Mouse (Mus musculus): ENCODE measurements around the gene Edrf1. TPM values are rescaled to one million over a fixed set of nuclear protein-coding genes. Genes with fewer than 3 reads are reported as not detected.

The Edrf1 gene
- polyA plus RNA-seq, 1 experiment: 5.5 TPM

DNA sequence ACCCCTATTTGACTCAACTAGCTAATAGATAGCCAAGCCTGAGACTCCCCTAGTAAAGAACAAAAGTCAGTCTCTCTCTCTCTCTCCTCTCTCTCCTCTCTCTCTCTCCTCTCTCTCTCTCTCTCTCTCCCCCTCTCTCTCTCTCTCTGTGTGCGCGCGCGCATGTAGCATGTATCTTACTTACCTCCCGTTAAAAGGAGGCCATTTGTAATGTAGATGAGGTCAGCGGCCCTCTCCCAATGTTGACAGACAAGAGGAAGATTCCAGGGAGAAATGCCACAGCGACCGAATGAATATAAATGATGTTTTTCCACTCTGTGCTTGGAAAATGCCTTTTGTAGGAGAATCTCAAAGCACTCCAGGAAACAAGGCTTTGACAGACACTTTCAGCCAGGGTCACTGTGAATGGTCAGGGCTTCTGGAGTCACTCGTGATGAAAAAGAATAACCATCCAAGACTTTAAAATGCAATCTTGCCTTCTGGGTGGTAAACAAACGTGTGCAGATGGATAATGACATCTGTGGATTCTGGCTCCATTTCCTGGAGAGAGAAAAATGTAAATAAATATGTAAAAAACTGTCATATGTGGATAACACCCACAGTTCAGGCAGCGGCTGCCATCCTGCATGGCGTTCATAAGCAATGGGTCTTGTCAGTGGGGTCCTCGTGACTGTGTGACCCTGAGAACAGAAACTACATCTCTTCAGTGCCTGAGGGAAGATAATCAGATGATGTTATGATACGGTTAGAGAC, 10.0 kb upstream of the Edrf1 start:
- no peak for TF ChIP-seq CTCF (IDR thresholded peaks at IDR 0.05; ENCODE audit: extremely low read depth, insufficient read length, insufficient replicate concordance, low read depth, low read length)
- TF ChIP-seq POLR2A (IDR thresholded peaks at IDR 0.05; ENCODE audit: low read depth, low read length): no peak
- Histone ChIP-seq H3K36me3 (ENCODE audit: control insufficient read depth, insufficient read depth, low read length) (no peaks in the 10 kb centered on the region), H3K27me3 (ENCODE audit: control insufficient read depth, insufficient read depth, low read length) (no peaks in the 10 kb centered on the region), H3K4me3 (ENCODE audit: low read depth, low read length) (no peak overlapping the region), H3K4me1 (ENCODE audit: control insufficient read depth, insufficient read depth, insufficient read length, low read length) (no peaks in the 10 kb centered on the region), H3K27ac (ENCODE audit: insufficient read depth, low read depth, low read length) (no peak overlapping the region)
- 60% methylated on average over 14 of the region's 14 CpGs for WGBS

DNA sequence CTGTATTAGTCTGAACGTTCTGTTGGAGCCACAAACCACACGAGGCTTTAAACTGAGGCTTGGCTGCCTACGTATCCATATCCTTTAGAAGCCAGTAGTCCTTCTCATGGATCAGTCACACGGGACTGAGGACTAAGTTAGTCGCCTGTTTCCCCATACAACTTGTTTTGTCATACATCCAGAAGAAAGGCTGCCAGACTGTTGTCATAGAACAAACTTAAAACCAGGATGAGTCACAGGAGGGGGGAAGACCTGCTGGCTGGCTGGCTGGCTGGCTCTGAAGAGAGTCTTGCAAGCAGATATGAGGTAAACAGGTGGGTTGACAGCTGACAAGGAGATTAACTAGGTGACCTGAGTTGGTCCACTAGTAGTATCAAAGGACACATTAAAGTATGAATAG, 6.5 kb upstream of the Edrf1 start:
- Histone ChIP-seq H3K4me1 (ENCODE audit: control insufficient read depth, insufficient read depth, insufficient read length, low read length) (no peaks in the 10 kb centered on the region), H3K27ac (ENCODE audit: insufficient read depth, low read depth, low read length) (no peak overlapping the region)
- 75% methylated on average over 5 of the region's 5 CpGs for WGBS

DNA sequence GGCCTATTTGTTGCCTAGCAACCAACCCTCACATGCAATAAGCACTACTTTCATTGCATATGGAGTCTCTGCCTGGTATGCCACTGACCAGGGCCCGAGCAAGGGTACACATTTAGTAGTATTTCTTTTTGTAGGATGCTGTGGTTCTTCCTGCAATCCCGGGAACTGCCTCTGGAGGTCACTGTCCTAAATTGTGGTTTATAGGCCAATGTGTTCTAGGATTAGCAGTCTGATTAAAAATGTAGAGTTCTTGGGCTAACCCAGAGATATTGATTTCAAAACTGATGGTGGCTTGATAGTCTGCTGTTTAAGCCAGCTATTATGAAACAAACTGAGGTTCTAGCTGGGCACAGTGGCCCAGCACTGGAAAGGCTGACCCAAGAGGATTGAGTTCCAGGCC, 4.9 kb upstream of the Edrf1 start:
- WGBS: 7% methylated on average over 2 of the region's 2 CpGs
- Histone ChIP-seq H3K4me3 (ENCODE audit: low read depth, low read length) (no peak overlapping the region), H3K4me1 (ENCODE audit: control insufficient read depth, insufficient read depth, insufficient read length, low read length) (no peaks in the 10 kb centered on the region), H3K27me3 (ENCODE audit: control insufficient read depth, insufficient read depth, low read length) (no peaks in the 10 kb centered on the region), H3K36me3 (ENCODE audit: control insufficient read depth, insufficient read depth, low read length) (no peaks in the 10 kb centered on the region), H3K27ac (ENCODE audit: insufficient read depth, low read depth, low read length) (no peak overlapping the region)
- TF ChIP-seq POLR2A (IDR thresholded peaks at IDR 0.05; ENCODE audit: low read depth, low read length) (no peak), CTCF (IDR thresholded peaks at IDR 0.05; ENCODE audit: extremely low read depth, insufficient read length, insufficient replicate concordance, low read depth, low read length) (peak; percentile 33; the same call in 1 of the 2 replicates)

More for the DNA sequence above, 6.5 kb upstream of the Edrf1 start:
- H3K27me3 ChIP-seq (ENCODE audit: control insufficient read depth, insufficient read depth, low read length): no peaks in the 10 kb centered on the region
- TF ChIP-seq CTCF (IDR thresholded peaks at IDR 0.05; ENCODE audit: extremely low read depth, insufficient read length, insufficient replicate concordance, low read depth, low read length): no peak
- H3K36me3 ChIP-seq (ENCODE audit: control insufficient read depth, insufficient read depth, low read length): no peaks in the 10 kb centered on the region
- H3K4me3 ChIP-seq (ENCODE audit: low read depth, low read length): no peak overlapping the region

DNA sequence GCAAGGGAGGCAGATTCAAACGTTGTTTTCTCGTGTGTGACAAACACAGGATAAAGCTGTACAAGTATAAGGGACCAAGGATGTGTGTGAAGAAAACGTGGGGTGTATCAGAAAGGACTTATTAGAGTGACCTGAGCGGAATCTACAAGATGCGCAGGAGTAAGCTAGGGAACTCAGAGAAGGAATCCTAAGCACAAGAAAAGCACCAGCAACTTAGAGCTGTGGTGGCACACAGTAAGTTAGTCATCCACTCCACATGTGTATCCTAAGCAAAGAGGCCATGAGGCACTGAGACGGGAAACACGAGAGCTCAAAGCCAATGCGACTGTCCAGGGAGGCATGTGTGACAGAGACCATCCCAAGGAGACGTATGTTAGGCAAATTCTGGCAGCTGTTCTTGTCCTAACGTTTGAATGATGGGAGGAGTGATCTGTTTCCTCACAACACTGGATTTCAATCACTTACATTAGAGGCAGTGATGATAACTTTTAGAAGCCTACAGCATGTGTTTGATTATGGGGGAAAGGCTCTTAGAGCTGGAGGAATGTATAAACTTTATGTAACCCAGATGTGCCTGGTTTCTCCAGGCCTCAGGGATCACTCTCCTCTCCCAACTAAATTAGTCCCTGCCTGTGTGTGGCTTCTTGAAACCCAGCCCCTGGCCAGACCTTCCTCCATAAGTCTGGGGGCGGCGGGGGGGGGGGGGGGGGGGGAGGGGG, 2.3 kb upstream of the Edrf1 start:
- 51% methylated on average over 12 of the region's 12 CpGs for whole genome bisulfite sequencing
- peaks cover 3% of the 10 kb centered on the region; the same call in 1 of the 2 replicates for H3K36me3 ChIP-seq (ENCODE audit: control insufficient read depth, insufficient read depth, low read length)
- no peak overlapping the region for H3K27ac ChIP-seq (ENCODE audit: insufficient read depth, low read depth, low read length)
- no peaks in the 10 kb centered on the region for H3K27me3 ChIP-seq (ENCODE audit: control insufficient read depth, insufficient read depth, low read length)
- H3K4me1 ChIP-seq (ENCODE audit: control insufficient read depth, insufficient read depth, insufficient read length, low read length): peaks cover 4% of the 10 kb centered on the region; the same call in 1 of the 2 replicates
- no peak overlapping the region for H3K4me3 ChIP-seq (ENCODE audit: low read depth, low read length)
- TF ChIP-seq POLR2A (IDR thresholded peaks at IDR 0.05; ENCODE audit: low read depth, low read length) (no peak), CTCF (IDR thresholded peaks at IDR 0.05; ENCODE audit: extremely low read depth, insufficient read length, insufficient replicate concordance, low read depth, low read length) (no peak)

DNA sequence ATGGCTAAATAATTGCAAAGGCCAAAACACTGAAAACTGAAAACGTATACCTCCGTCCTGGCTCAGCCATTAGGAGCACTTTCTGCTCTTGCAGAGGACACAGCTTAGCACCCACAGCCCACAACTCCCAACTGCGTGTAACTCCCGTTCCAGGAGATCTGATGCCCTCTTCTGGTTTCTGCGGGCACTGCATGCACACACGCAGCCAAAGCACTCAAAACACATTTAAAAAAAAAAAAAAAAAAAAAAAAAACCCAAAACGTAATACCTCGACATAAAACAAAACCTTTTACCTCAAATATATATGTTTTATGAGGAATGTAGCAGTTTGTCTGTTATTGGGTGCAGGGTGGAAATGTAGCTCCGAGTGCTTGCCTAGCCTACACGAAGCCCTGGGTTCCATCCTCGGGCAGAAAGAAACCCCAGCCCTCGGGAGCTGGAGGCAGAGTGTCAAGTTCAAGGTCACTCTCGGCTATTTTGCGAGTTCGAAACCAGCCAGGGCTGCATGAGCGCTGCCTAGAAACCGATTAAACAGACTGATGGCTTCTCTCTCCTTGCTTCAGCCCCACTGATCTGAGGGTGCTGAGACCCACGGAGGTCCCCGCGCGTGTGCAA, 498 bp upstream of the Edrf1 start:
- Histone ChIP-seq H3K4me3 (ENCODE audit: low read depth, low read length) (peak overlapping the region; percentile 84), H3K4me1 (ENCODE audit: control insufficient read depth, insufficient read depth, insufficient read length, low read length) (peaks cover 4% of the 10 kb centered on the region; the same call in 1 of the 2 replicates), H3K27ac (ENCODE audit: insufficient read depth, low read depth, low read length) (peak overlapping the region; percentile 80), H3K27me3 (ENCODE audit: control insufficient read depth, insufficient read depth, low read length) (no peaks in the 10 kb centered on the region), H3K36me3 (ENCODE audit: control insufficient read depth, insufficient read depth, low read length) (peaks cover 13% of the 10 kb centered on the region)
- TF ChIP-seq CTCF (IDR thresholded peaks at IDR 0.05; ENCODE audit: extremely low read depth, insufficient read length, insufficient replicate concordance, low read depth, low read length) (peak; percentile 73; the same call in 1 of the 2 replicates), POLR2A (IDR thresholded peaks at IDR 0.05; ENCODE audit: low read depth, low read length) (no peak)
- under 1% methylated on average over 21 of the region's 21 CpGs for WGBS

DNA sequence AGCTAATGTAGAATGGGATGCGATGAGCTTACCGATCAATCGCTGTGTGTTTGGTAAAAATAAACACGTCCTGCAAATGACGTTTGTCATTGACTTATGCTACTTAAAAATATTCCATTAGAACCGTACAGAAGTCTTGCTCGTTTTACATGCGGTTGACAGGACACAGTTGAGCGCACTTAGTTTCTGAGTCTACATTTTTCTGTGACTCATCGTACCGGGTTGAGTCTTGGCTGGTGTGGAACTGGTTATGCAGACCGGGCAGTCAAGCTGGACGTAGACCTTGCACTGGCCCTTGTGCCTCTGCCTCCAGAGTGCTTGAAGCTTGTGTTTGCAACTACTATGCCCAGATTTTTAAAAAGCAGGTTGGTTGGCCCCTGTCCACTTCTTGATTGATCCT, 963 bp downstream of the Edrf1 start:
- H3K36me3 ChIP-seq (ENCODE audit: control insufficient read depth, insufficient read depth, low read length): peaks cover 26% of the 10 kb centered on the region
- H3K27ac ChIP-seq (ENCODE audit: insufficient read depth, low read depth, low read length): no peak overlapping the region
- peak overlapping the region; percentile 84 for H3K4me3 ChIP-seq (ENCODE audit: low read depth, low read length)
- WGBS: 1% methylated on average over 13 of the region's 13 CpGs
- TF ChIP-seq CTCF (IDR thresholded peaks at IDR 0.05; ENCODE audit: extremely low read depth, insufficient read length, insufficient replicate concordance, low read depth, low read length): no peak
- TF ChIP-seq POLR2A (IDR thresholded peaks at IDR 0.05; ENCODE audit: low read depth, low read length): no peak
- H3K4me1 ChIP-seq (ENCODE audit: control insufficient read depth, insufficient read depth, insufficient read length, low read length): peaks cover 4% of the 10 kb centered on the region; the same call in 1 of the 2 replicates
- no peaks in the 10 kb centered on the region for H3K27me3 ChIP-seq (ENCODE audit: control insufficient read depth, insufficient read depth, low read length)

DNA sequence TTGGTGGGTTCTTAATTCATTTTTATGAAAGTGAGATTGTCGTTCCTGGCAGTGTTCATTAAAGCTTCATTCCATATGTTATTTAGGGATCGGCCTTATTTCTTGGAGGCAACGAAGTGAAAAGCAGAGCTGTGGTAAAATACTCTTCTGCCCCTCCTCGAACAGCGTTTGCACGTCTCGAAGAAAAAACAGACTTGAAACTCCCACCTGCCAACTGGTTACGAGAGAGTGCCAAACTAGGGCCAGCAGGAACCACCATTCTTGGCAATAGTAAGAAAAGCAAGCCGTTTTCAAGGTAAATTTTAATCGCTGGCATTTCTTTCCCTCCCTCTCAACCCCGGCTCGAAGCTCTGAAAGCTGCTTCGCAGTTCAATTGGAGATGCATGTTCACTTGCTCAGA, 1.5 kb downstream of the Edrf1 start:
- Histone ChIP-seq H3K4me1 (ENCODE audit: control insufficient read depth, insufficient read depth, insufficient read length, low read length) (peaks cover 4% of the 10 kb centered on the region; the same call in 1 of the 2 replicates), H3K36me3 (ENCODE audit: control insufficient read depth, insufficient read depth, low read length) (peaks cover 30% of the 10 kb centered on the region), H3K27me3 (ENCODE audit: control insufficient read depth, insufficient read depth, low read length) (no peaks in the 10 kb centered on the region), H3K27ac (ENCODE audit: insufficient read depth, low read depth, low read length) (no peak overlapping the region), H3K4me3 (ENCODE audit: low read depth, low read length) (no peak overlapping the region)
- WGBS: 87% methylated on average over 13 of the region's 13 CpGs
- TF ChIP-seq CTCF (IDR thresholded peaks at IDR 0.05; ENCODE audit: extremely low read depth, insufficient read length, insufficient replicate concordance, low read depth, low read length) (no peak), POLR2A (IDR thresholded peaks at IDR 0.05; ENCODE audit: low read depth, low read length) (no peak)

Measured in small intestine, adult 2 months (tissue).